Mouse (Mus musculus) A20 (cell line): Measurements from ENCODE around the gene Hdac1.

Source experiments
- DNase-seq: peaks from one replicate; pipeline ENCODE4 v3.0.0-alpha.2; 2011; ENCODE audit warnings: low read depth, low spot score

The Hdac1 gene

GRCm38 (mm10) chr4:129511413-129512096 lies 31.0 kb downstream of the Hdac1 start:
- no peak for DNase-seq

- DNase-seq = no peak
Observed at GRCm38 (mm10) chr4:129510723-129511412, 31.6 kb downstream of the Hdac1 start.

- no peak for DNase-seq
Observed at GRCm38 (mm10) chr4:129509650-129510049, 32.9 kb downstream of the Hdac1 start.

GRCm38 (mm10) chr4:129508834-129509600 lies 33.5 kb downstream of the Hdac1 start:
- no peak for DNase-seq

GRCm38 (mm10) chr4:129508237-129508515 lies 34.3 kb downstream of the Hdac1 start:
- no peak for DNase-seq

GRCm38 (mm10) chr4:129507434-129508236 lies 34.9 kb downstream of the Hdac1 start:
- DNase-seq = peak; percentile 52

- DNase-seq = no peak
Observed at GRCm38 (mm10) chr4:129505511-129505910, 37.0 kb downstream of the Hdac1 start.

GRCm38 (mm10) chr4:129502901-129503444 lies 39.5 kb downstream of the Hdac1 start:
- DNase-seq = no peak

GRCm38 (mm10) chr4:129502327-129502888 lies 40.1 kb downstream of the Hdac1 start:
- no peak for DNase-seq

GRCm38 (mm10) chr4:129500607-129501566 lies 41.6 kb downstream of the Hdac1 start:
- peak; percentile 84 for DNase-seq

- no peak for DNase-seq
Observed at GRCm38 (mm10) chr4:129500017-129500416, 42.5 kb downstream of the Hdac1 start.

GRCm38 (mm10) chr4:129498941-129499340 lies 43.6 kb downstream of the Hdac1 start:
- DNase-seq = no peak

- no peak for DNase-seq
Observed at GRCm38 (mm10) chr4:129496631-129497030, 45.9 kb downstream of the Hdac1 start.

GRCm38 (mm10) chr4:129495672-129496562 lies 46.6 kb downstream of the Hdac1 start:
- DNase-seq = peak; percentile 27

GRCm38 (mm10) chr4:129494681-129495080 lies 47.8 kb downstream of the Hdac1 start:
- no peak for DNase-seq

- no peak for DNase-seq
Observed at GRCm38 (mm10) chr4:129490972-129491880, 51.3 kb downstream of the Hdac1 start, which contains the start of the genes Tssk3 and Fam229a. Tssk3 (minus strand) TSS chr4:129491022. Fam229a (plus strand) TSS chr4:129491190.

GRCm38 (mm10) chr4:129481090-129481489 lies 61.4 kb downstream of the Hdac1 start:
- DNase-seq = no peak

- DNase-seq = no peak
Observed at GRCm38 (mm10) chr4:129479863-129480262, 62.6 kb downstream of the Hdac1 start.
